Mouse (Mus musculus) fat pad, adult 2 months (tissue): ENCODE results near the gene Elavl4.

Source experiments
- DNase-seq: peaks from one replicate; pipeline ENCODE4 v3.0.0-alpha.2; 2011; ENCODE audit warnings: low read depth, low spot score; ENCODE audit errors: extremely low read depth

Elavl4 gene

DNA sequence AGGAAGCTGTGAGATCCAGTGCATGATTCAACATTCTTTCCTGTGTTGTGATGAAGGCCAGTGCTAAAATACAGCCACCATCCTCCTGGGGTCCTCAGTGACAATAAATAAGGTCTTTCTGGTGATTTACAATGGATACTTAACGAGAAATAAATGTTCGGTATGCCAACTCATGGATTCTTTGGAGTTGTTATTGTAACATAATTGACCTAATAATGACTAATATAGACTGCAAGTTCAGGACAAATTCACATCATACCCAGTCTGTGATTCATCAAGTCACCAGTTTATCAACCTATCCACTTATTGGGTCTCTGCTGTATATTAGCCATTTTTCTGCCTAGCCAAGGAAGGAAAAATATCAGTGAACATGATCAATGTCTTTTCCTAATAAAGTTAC, 174.4 kb downstream of the Elavl4 start:
- DNase-seq, result no peak

DNA sequence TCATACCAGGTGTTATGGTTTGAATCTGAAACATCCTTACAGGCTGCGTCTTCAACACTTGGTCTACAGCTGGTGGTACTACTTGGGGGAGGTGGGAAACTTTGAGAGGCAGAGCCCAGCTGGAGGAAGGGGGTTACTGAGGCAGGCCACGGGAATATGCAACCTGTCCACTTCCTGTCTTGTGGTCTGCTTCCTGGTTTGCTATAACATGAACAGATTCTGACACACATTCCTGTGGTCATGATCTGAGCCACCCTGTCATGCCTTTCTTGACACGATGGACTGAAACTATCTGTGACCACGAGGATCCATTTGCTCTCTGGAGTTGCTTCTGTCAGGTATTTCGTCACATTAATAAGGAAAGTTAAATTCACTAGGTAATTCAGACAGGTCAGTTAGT, 179.7 kb downstream of the Elavl4 start:
- DNase-seq, result no peak

DNA sequence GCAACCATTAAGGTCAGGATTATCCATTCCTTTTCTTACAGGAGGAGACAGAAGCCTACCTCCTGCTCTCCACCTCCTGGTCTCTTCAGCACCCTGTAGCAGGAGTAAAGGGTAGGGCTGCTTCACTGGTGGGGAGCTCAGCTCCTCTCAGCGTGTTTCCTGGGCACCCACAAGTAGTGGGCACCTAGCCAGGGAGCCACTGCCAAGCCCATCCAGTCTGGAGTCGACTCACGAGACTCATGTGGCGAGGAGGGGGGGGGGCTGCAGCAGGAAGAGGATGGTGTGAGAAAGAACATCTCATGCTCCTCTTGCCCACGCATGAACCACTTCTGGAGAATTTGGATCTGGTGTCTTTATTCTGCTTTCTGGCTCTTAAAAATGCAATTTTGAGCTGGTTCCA, 186.5 kb downstream of the Elavl4 start:
- no peak for DNase-seq

DNA sequence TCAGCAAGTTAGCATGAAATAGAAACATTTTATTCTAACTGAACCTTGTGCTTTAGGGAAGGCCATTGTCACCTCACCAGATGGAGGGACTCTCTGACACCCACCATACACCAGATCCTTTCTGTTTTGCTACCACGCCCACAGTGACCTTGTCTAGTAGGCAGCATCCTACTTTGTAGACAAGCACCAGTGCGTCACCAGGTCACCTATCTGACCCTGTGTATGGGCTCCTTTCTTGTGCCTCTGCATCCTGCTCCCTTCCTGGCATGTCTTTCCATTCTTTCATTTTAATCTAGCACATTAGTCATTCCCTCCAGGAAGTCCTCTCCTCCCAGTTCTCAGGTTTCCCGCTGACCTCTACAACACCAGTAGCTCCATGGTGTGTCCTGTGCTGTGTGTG, 190.1 kb downstream of the Elavl4 start:
- DNase-seq, result no peak

DNA sequence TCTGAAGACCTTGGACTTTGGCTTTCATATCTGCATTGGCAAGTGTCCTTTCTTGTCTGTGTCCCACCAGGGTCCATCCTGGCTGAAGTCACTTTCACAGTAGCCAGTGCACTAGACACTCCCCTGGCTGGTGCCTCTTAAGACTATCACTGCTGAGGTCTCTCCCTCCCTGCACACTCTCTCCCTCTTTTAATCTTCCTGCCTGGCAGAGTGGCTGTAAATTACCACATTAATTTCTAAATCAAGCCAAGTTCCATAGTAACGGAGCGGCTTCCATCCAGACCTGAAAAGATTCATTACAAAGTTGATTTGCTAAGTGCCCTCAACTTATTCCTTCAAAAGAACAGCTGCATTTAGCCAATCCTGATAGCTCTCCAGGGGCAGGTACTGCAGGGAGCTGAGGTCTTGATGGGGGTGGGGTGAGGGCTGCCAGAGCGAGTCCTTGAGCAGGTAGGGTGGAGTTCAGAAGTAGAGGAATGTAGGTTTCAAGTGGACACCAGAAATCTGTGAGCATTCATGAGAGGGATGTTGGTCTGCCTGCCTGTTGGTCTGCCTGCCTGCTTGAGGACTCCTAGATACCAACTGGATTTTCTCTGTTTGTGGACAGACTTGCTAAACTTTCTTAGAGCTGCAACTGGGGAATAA, 194.1 kb downstream of the Elavl4 start:
- DNase-seq, result no peak

DNA sequence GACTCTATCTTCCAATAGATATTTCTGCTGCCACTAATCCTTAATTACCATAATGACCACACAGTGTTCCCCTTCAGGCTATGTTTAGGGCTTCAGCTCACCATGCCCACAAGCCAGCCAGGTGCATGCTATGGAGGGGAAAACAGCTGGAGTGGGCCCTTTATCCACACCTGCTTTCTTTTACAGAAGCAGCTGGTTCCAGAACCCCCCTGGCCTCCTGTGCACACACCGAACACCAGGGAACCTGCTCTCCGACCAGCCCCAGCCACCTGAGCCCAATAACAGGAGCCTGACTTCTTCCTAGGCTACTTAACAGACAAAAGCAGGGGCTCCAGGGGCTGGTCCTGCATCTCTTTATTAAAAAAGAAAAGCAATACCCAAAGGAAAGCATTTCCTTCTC, 195.8 kb downstream of the Elavl4 start:
- DNase-seq, result no peak
